Mouse (Mus musculus) CH12.LX (cell line): ENCODE measurements at regions not wholly inside any gene's neighbourhood (a gene's known extent, or its start where the extent isn't known, plus 50 kb on each side); places are given as distances from the start of the nearest gene placed in this dataset.

ENCODE experiments used
- CTCF ChIP-seq, 2 experiments: IDR thresholded peaks in 1 of 2; conservative IDR thresholded peaks in 1 of 2; 2 replicates each; pipeline ENCODE4 v1.5.1; 2011 to 2012; ENCODE audit warnings: low read depth in 2 of 2, low read length in 2 of 2, improper control_type of control experiment in 1 of 2, inconsistent platforms in 1 of 2, mild to moderate bottlenecking in 1 of 2, moderate library complexity in 1 of 2
- ELF1 ChIP-seq: IDR thresholded peaks from 2 replicates; pipeline ENCODE4 v1.6.1; 2014; ENCODE audit warnings: low read depth, mild to moderate bottlenecking, inconsistent platforms, low read length, improper control_type of control experiment
- ETS1 ChIP-seq: conservative IDR thresholded peaks from 2 replicates; pipeline ENCODE4 v1.6.1; 2012; ENCODE audit warnings: low read depth, mild to moderate bottlenecking, inconsistent platforms, low read length, improper control_type of control experiment, moderate library complexity
- JUND ChIP-seq: conservative IDR thresholded peaks from 2 replicates; pipeline ENCODE4 v1.6.1; 2011; ENCODE audit warnings: low read depth, low read length, improper control_type of control experiment
- MEF2A ChIP-seq: IDR thresholded peaks from 2 replicates; pipeline ENCODE4 v1.6.1; 2014; ENCODE audit warnings: low read depth, mild to moderate bottlenecking, inconsistent platforms, low read length, improper control_type of control experiment, borderline replicate concordance
- NELFE ChIP-seq: IDR thresholded peaks from 2 replicates; pipeline ENCODE4 v1.6.1; 2011; ENCODE audit warnings: low read depth, low read length, improper control_type of control experiment
- POLR2A ChIP-seq: IDR thresholded peaks from 2 replicates; pipeline ENCODE4 v1.6.1; 2011; ENCODE audit warnings: low read depth, mild to moderate bottlenecking, improper control_type of control experiment, low read length
- POLR2AphosphoS2 ChIP-seq: IDR thresholded peaks from 2 replicates; pipeline ENCODE4 v1.6.1; 2011; ENCODE audit warnings: low read depth, low read length, improper control_type of control experiment
- SIN3A ChIP-seq: IDR thresholded peaks from 2 replicates; pipeline ENCODE4 v1.6.1; 2012; ENCODE audit warnings: low read length, improper control_type of control experiment, inconsistent platforms
- TCF12 ChIP-seq: IDR thresholded peaks from 2 replicates; pipeline ENCODE4 v1.6.1; 2014; ENCODE audit warnings: low read depth, mild to moderate bottlenecking, inconsistent platforms, low read length, improper control_type of control experiment
- UBTF ChIP-seq: IDR thresholded peaks from 2 replicates; pipeline ENCODE4 v1.6.1; 2012; ENCODE audit warnings: low read depth, mild to moderate bottlenecking, inconsistent platforms, low read length, improper control_type of control experiment, moderate library complexity
- ZKSCAN1 ChIP-seq: IDR thresholded peaks from 2 replicates; pipeline ENCODE4 v1.6.1; 2012; ENCODE audit warnings: low read depth, inconsistent platforms, low read length, improper control_type of control experiment, borderline replicate concordance

- TF ChIP-seq SIN3A: no peak
- TF ChIP-seq POLR2A: no peak
- no peak for TF ChIP-seq ETS1
- TF ChIP-seq UBTF: no peak
- TF ChIP-seq NELFE: no peak
- TF ChIP-seq TCF12: no peak
- TF ChIP-seq CTCF (conservative IDR thresholded peaks at IDR 0.05 in 1 of 2, IDR thresholded peaks at IDR 0.05 in 1 of 2; ENCODE audit: low read depth in 2 of 2, low read length in 2 of 2): no peak
- no peak for TF ChIP-seq POLR2AphosphoS2
- no peak for TF ChIP-seq ZKSCAN1
- TF ChIP-seq JUND: no peak
- no peak for TF ChIP-seq MEF2A
- no peak for TF ChIP-seq ELF1
Measured at GRCm38 (mm10) chr7:83056101-83056935, 189.2 kb downstream of the Mex3b start.
